Mouse (Mus musculus): ENCODE results near the gene Gbp6. TPM values are rescaled to one million over a fixed set of nuclear protein-coding genes. Genes with fewer than 3 reads are reported as not detected.
"Not testable (repeated sequence)": the region's sequence is repeated elsewhere in the genome, so short reads cannot be mapped to it uniquely, and the experiment has no call there.

The Gbp6 gene
- polyA plus RNA-seq, 1 experiment from 2014 or later = 0.76 TPM

- not testable (repeated sequence) for H3K4me2 ChIP-seq; ATAC-seq; H3K9me3 ChIP-seq (replicated peaks); H3K4me1 ChIP-seq; H3K9ac ChIP-seq; H3K27ac ChIP-seq; H3K27me3 ChIP-seq; H3K36me3 ChIP-seq (ENCODE audit: poor library complexity, severe bottlenecking); H3K4me3 ChIP-seq
- WGBS = no CpG with 5 or more reads among the region's 3 CpGs
Observed at GRCm38 (mm10) chr5:105260673-105261072, 32.8 kb downstream of the Gbp6 start.

GRCm38 (mm10) chr5:105252491-105252890, 41.0 kb downstream of the Gbp6 start:
- Histone ChIP-seq H3K27ac (no peak overlapping the region), H3K4me2 (no peak overlapping the region), H3K4me1 (no peaks in the 10 kb centered on the region), H3K36me3 (ENCODE audit: poor library complexity, severe bottlenecking) (no peaks in the 10 kb centered on the region), H3K4me3 (no peak overlapping the region), H3K9me3 (replicated peaks) (no peaks in the 10 kb centered on the region), H3K9ac (no peak overlapping the region), H3K27me3 (no peaks in the 10 kb centered on the region)
- no peak for ATAC-seq

GRCm38 (mm10) chr5:105244741-105245140, 48.8 kb downstream of the Gbp6 start:
- not testable (repeated sequence) for H3K27me3 ChIP-seq; H3K9me3 ChIP-seq (replicated peaks); H3K4me2 ChIP-seq; H3K9ac ChIP-seq; H3K36me3 ChIP-seq (ENCODE audit: poor library complexity, severe bottlenecking); H3K4me1 ChIP-seq; H3K4me3 ChIP-seq; ATAC-seq; H3K27ac ChIP-seq
- 84% methylated on average over 3 of the region's 3 CpGs for WGBS

GRCm38 (mm10) chr5:105240982-105241381, 52.5 kb downstream of the Gbp6 start:
- not testable (repeated sequence) for H3K27ac ChIP-seq; ATAC-seq; H3K9ac ChIP-seq; H3K4me2 ChIP-seq; H3K4me1 ChIP-seq; H3K9me3 ChIP-seq (replicated peaks); H3K36me3 ChIP-seq (ENCODE audit: poor library complexity, severe bottlenecking); H3K4me3 ChIP-seq; H3K27me3 ChIP-seq
- 60% methylated on average over 5 of the region's 5 CpGs for WGBS

GRCm38 (mm10) chr5:105239483-105240047, 53.9 kb downstream of the Gbp6 start, which contains the start of gene Gbp10:
Gbp10 (minus strand) TSS chr5:105239533.
- H3K4me2 ChIP-seq; H3K9me3 ChIP-seq (replicated peaks); ATAC-seq; H3K4me3 ChIP-seq; H3K27ac ChIP-seq; H3K27me3 ChIP-seq; H3K4me1 ChIP-seq; H3K36me3 ChIP-seq (ENCODE audit: poor library complexity, severe bottlenecking); H3K9ac ChIP-seq: not testable (repeated sequence)

- ATAC-seq; H3K36me3 ChIP-seq (ENCODE audit: poor library complexity, severe bottlenecking); H3K4me3 ChIP-seq; H3K27ac ChIP-seq; H3K4me1 ChIP-seq; H3K9ac ChIP-seq; H3K9me3 ChIP-seq (replicated peaks); H3K4me2 ChIP-seq; H3K27me3 ChIP-seq: not testable (repeated sequence)
- 98% methylated on average over 1 of the region's 1 CpGs for WGBS
Observed at GRCm38 (mm10) chr5:105238402-105238801, 55.1 kb downstream of the Gbp6 start.

GRCm38 (mm10) chr5:105236040-105236439, 57.5 kb downstream of the Gbp6 start:
- H3K27ac ChIP-seq; H3K4me3 ChIP-seq; H3K27me3 ChIP-seq; H3K4me1 ChIP-seq; H3K36me3 ChIP-seq (ENCODE audit: poor library complexity, severe bottlenecking); ATAC-seq; H3K9me3 ChIP-seq (replicated peaks); H3K4me2 ChIP-seq; H3K9ac ChIP-seq: not testable (repeated sequence)
- 76% methylated on average over 3 of the region's 3 CpGs for WGBS

Other genes with a start within 250 kb of the Gbp6 start
- 0.57 and 0.74 TPM in 2 replicates for gene Gbp9, start 154.2 kb downstream of the Gbp6 start, polyA plus RNA-seq (2015; fragmentation: Nextera tagmentation; extraction: Ambion mirVana)
- 0.22 and 0.33 TPM in 2 replicates for gene Gbp8, start 154.2 kb downstream of the Gbp6 start, polyA plus RNA-seq (2015; fragmentation: Nextera tagmentation; extraction: Ambion mirVana)
- gene Gbp4, start 154.1 kb downstream of the Gbp6 start, polyA plus RNA-seq (2015; fragmentation: Nextera tagmentation; extraction: Ambion mirVana) = 0.38 and 0.83 TPM in 2 replicates
- 0.18 and 0.62 TPM in 2 replicates for gene Gbp10, start 54.2 kb downstream of the Gbp6 start, polyA plus RNA-seq (2015; fragmentation: Nextera tagmentation; extraction: Ambion mirVana)
- 0.12 TPM in 1 of 2 replicates, not detected in the other for gene Gm43302, start within 50 bp of the Gbp6 start, polyA plus RNA-seq (2015; fragmentation: Nextera tagmentation; extraction: Ambion mirVana)
- gene Lrrc8b, start 122.1 kb upstream of the Gbp6 start, polyA plus RNA-seq (2015; fragmentation: Nextera tagmentation; extraction: Ambion mirVana) = 8.9 and 9.4 TPM in 2 replicates
- gene Lrrc8c, start 225.7 kb upstream of the Gbp6 start, polyA plus RNA-seq (2015; fragmentation: Nextera tagmentation; extraction: Ambion mirVana) = 9.4 and 9.5 TPM in 2 replicates